Comparison of ENCODE assay signal across 11 mouse cellular contexts in genomic region chr7:145211680-145212659, GRCm38 (mm10). TPM values are rescaled to one million over a fixed set of nuclear protein-coding genes. Genes with fewer than 3 reads are reported as not detected.
DNase-seq lines count a peak whose midpoint lies in the region; ATAC-seq and TF ChIP-seq lines count a peak whose summit lies in the region.
"Had no signal": no experiment of that assay in that cellular context is flagged by ENCODE, and none has a peak within 500 bp of the region (broad histone marks: within the 10 kb centered on the region; RNA-seq: fewer than 3 reads in every experiment).

No protein-coding gene starts in this region.

- WGBS in intestine, embryonic 14.5 days = 27% methylated on average over 13 of the region's 14 CpGs
- WGBS in intestine, embryonic 15.5 days = 28% methylated on average over 14 of the region's 14 CpGs
- 9% methylated on average over 14 of the region's 14 CpGs for WGBS in forebrain, embryonic 12.5 days
- WGBS in lung, adult 2 months = 65% methylated on average over 14 of the region's 14 CpGs

- no peaks in the 10 kb centered on the region for H3K27me3 ChIP-seq in intestine, embryonic 14.5 days (replicated peaks; ENCODE audit: control insufficient read depth, insufficient read depth, low read length)
- no peaks in the 10 kb centered on the region for H3K27me3 ChIP-seq in intestine, embryonic 15.5 days (replicated peaks)
- H3K27me3 ChIP-seq in forebrain, embryonic 12.5 days = no peaks in the 10 kb centered on the region

- TF ChIP-seq CTCF in lung, adult 2 months (IDR thresholded peaks at IDR 0.05; ENCODE audit: insufficient read depth, low read length) = no peak

- no peak overlapping the region; the same call in 1 of the 2 replicates for H3K9ac ChIP-seq in intestine, embryonic 14.5 days (ENCODE audit: low read length)
- no peak overlapping the region for H3K9ac ChIP-seq in intestine, embryonic 15.5 days
- peak overlapping the region; percentile 40 for H3K9ac ChIP-seq in forebrain, embryonic 12.5 days

- TF ChIP-seq POLR2A in lung, adult 2 months (IDR thresholded peaks at IDR 0.05; ENCODE audit: borderline replicate concordance, extremely low read depth, low read depth, low read length) = no peak

- peak; percentile 68 for DNase-seq in intestine, embryonic 14.5 days (ENCODE audit: low spot score)
- DNase-seq in kidney, postnatal 25 days = peak; percentile 40 to 54
- DNase-seq in retina, embryonic 14.5 days (ENCODE audit: low spot score) = peak; percentile 60
- DNase-seq in left cerebral cortex, postnatal 25 days (ENCODE audit: low spot score in 2 of 2) = no peak
- no peak for DNase-seq in thymus, adult 18-20 months
- no peak for DNase-seq in lung, adult 2 months
- DNase-seq: adrenal gland, postnatal 10 days had no signal

- peaks cover 15% of the 10 kb centered on the region for H3K4me1 ChIP-seq in intestine, embryonic 14.5 days (replicated peaks; ENCODE audit: control insufficient read depth, insufficient read depth, low read length)
- peaks cover 20% of the 10 kb centered on the region for H3K4me1 ChIP-seq in intestine, embryonic 15.5 days (replicated peaks)
- H3K4me1 ChIP-seq in forebrain, embryonic 12.5 days = peaks cover 49% of the 10 kb centered on the region
- no peaks in the 10 kb centered on the region; the same call in 1 of the 2 replicates for H3K4me1 ChIP-seq in lung, adult 2 months (ENCODE audit: control insufficient read depth, insufficient read depth, low read length)

- ATAC-seq in intestine, embryonic 14.5 days (replicated peaks; ENCODE audit: low FRiP score, low TSS enrichment, low read depth) = no peak
- no peak for ATAC-seq in intestine, embryonic 15.5 days
- peak; percentile 84 for ATAC-seq in forebrain, embryonic 12.5 days (ENCODE audit: low FRiP score)
- ATAC-seq: inflammation-experienced regulatory T-cells, adult 6 months had no signal

- no peaks in the 10 kb centered on the region for H3K9me3 ChIP-seq in intestine, embryonic 14.5 days (ENCODE audit: control insufficient read depth, low read length)
- H3K9me3 ChIP-seq in intestine, embryonic 15.5 days = no peaks in the 10 kb centered on the region
- H3K9me3 ChIP-seq in forebrain, embryonic 12.5 days = no peaks in the 10 kb centered on the region

- H3K36me3 ChIP-seq in intestine, embryonic 14.5 days (ENCODE audit: control insufficient read depth, insufficient read depth, low read length) = no peaks in the 10 kb centered on the region
- H3K36me3 ChIP-seq in intestine, embryonic 15.5 days = no peaks in the 10 kb centered on the region
- H3K36me3 ChIP-seq in forebrain, embryonic 12.5 days (replicated peaks) = no peaks in the 10 kb centered on the region

- intact Hi-C loops in left cerebral cortex, postnatal 25 days (cut with DNase I) = no loop called here

- H3K4me2 ChIP-seq in intestine, embryonic 14.5 days (ENCODE audit: low read length) = no peak overlapping the region
- no peak overlapping the region for H3K4me2 ChIP-seq in intestine, embryonic 15.5 days (replicated peaks)
- H3K4me2 ChIP-seq in forebrain, embryonic 12.5 days = 0 out of 2 replicates have a peak overlapping the region, but pooled peaks have one; percentile 10

- no peak overlapping the region for H3K4me3 ChIP-seq in intestine, embryonic 14.5 days (ENCODE audit: low read depth, low read length)
- H3K4me3 ChIP-seq in intestine, embryonic 15.5 days (replicated peaks) = no peak overlapping the region
- no peak overlapping the region for H3K4me3 ChIP-seq in forebrain, embryonic 12.5 days (replicated peaks)
- H3K4me3 ChIP-seq in lung, adult 2 months (replicated peaks; ENCODE audit: extremely low read depth, low read depth, low read length) = no peak overlapping the region
- H3K4me3 ChIP-seq: erythroblast, embryonic 14.5 days had no signal

- no peak overlapping the region for H3K27ac ChIP-seq in intestine, embryonic 14.5 days (ENCODE audit: low read depth)
- H3K27ac ChIP-seq in intestine, embryonic 15.5 days = no peak overlapping the region
- peak overlapping the region; percentile 96 for H3K27ac ChIP-seq in forebrain, embryonic 12.5 days

RNA-seq across cellular contexts. Expression of gene 1810010D01Rik, which starts 4.1 kb away (rescaled TPM):
- 0.69 and 2.1 TPM in 2 replicates for polyA plus RNA-seq in intestine, embryonic 14.5 days (2014; fragmentation: Nextera tagmentation; extraction: Ambion mirVana)
- polyA plus RNA-seq in intestine, embryonic 15.5 days (2015; fragmentation: Nextera tagmentation; extraction: Ambion mirVana) = 0.59 and 1.2 TPM in 2 replicates
- 0.59 and 0.91 TPM in 2 replicates for polyA plus RNA-seq in forebrain, embryonic 12.5 days (2016; fragmentation: Nextera tagmentation; extraction: Ambion mirVana)
- not detected for total RNA-seq in left cerebral cortex, postnatal 25 days (2021)
- 5.6 and 8.4 TPM in 2 replicates for polyA plus RNA-seq in lung, adult 2 months (2012; rRNA removed)
- polyA plus RNA-seq: erythroblast, embryonic 14.5 days; inflammation-experienced regulatory T-cells, adult 6 months had no signal

Comparison
In these comparisons a context has a peak if more than half of its experiments do, and no peak if none do; other contexts are left out.
1. DNase-seq: peak in intestine, embryonic 14.5 days (single experiment), kidney, postnatal 25 days (2 of 2) and retina, embryonic 14.5 days (single experiment); none in left cerebral cortex, postnatal 25 days (0 of 2), thymus, adult 18-20 months (0 of 2) and lung, adult 2 months (single experiment).